Mouse (Mus musculus) retina, adult 2 months (tissue): Measurements from ENCODE around the gene Rrad.
A peak's percentile ranks its signal among the peaks of the same experiment; 100 is the strongest.
"Not testable (repeated sequence)": the region's sequence is repeated elsewhere in the genome, so short reads cannot be mapped to it uniquely, and the experiment has no call there.

Experiments
- DNase-seq: peaks from one replicate; pipeline ENCODE4 v3.0.0-alpha.2; 2012; ENCODE audit warnings: low read depth, low spot score

Gene Rrad

DNA sequence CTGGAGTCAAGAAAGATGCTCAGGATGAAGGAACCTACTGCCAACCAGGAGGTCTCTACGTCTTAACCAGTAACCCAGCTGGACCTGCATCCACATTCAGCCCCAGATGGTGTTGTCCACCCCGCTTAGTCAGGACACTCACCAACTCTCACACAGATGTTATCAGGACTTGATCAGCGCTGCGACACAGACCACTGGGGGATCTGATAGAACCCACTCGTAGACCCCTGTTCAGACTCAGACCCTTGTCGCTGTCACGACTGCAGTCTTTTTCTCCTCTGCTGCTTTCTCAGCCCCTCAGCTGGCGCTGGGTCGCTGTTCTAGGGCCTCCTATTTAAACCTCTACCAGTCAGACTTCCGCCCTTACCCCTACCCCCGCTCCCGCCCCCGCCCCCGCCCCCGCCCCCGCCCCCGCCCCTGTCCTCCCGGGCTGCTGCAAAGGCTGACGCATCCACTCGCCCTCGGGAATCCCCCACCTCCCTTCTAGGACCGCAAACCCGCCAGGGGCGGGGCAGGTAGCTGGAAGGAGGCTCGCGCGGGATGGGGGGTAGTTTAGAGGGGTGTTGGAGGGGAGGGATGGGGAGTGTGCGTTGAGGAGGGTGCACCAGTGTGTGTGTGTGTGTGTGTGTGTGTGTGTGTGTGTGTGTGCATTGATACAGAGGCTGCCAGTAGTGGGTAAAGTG is at the start of gene Rrad:
Rrad (minus strand) TSS at position 347 of the 683 bp plus-strand sequence.
- no peak for DNase-seq

DNA sequence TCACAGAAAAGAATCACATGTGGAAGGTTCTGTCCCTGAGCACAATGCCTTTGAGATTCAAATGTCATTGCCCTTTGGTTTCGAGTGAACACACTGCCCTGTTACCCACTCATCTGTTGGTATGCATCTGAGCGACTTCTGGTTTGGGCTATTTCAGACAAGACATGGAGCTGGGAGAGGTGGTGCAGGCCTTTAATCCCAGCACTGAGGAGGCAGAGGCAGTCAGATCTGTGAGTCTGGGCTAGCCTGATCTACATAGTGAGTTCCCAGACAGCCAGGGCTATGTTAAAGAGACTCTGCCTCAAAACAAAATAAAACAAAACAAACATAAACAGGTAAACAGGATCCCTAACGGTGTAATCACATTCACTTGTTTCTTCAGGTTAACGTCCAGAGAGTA is 24.5 kb upstream of the Rrad start:
- no peak for DNase-seq

DNA sequence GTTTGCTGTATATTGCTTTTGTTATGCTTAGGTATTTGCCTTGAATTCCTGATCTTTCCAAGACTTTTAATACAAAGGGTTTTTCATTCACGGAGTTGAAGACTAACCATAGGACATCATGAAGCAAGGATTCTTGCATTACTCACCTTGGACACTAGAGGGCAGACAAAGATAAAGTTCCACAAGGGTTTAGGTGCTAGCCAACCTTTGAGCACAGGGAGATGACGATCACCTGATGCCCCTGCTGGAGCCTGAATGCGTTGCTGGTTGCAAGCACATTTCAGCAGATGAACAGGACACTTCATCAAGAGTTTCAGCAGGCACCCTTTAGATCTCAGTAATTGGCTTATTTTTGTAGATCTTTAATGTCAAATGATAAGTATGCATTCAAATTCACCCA is 23.9 kb upstream of the Rrad start:
- DNase-seq = peak; percentile 74

DNA sequence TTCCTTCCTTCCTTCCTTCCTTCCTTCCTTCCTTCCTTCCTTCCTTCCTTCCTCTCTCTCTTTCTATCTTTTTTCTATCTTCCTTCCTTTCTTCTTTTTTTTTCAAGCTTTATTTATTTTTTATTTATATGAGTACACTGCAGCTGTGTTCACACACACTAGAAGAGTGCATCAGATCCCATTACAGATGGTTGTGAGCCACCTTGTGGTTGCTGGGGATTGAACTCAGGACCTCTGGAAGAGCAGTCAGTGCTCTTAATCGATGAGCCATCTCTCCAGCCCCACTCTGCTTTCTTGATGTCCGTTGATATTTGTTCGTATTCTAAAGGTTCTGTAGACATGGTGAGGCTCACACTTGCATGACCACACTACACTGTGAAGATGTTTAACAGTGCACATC is 13.1 kb upstream of the Rrad start:
- DNase-seq = not testable (repeated sequence)

DNA sequence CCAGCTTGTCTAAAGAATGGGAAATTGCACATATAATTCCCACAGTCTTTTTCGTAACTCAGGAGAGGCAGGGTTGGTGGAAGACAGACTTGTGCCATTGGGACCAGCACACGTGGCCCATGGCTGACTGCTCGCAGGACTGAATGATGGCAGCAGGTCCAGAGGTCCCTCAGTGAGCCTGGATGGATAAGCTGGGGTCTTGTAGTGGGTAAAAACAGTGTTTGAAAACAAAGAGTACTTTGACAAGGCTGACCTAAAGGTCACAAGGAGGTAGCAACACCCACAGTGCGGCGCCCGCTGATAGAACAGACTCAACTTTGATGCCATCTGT is 11.2 kb upstream of the Rrad start:
- DNase-seq = no peak

DNA sequence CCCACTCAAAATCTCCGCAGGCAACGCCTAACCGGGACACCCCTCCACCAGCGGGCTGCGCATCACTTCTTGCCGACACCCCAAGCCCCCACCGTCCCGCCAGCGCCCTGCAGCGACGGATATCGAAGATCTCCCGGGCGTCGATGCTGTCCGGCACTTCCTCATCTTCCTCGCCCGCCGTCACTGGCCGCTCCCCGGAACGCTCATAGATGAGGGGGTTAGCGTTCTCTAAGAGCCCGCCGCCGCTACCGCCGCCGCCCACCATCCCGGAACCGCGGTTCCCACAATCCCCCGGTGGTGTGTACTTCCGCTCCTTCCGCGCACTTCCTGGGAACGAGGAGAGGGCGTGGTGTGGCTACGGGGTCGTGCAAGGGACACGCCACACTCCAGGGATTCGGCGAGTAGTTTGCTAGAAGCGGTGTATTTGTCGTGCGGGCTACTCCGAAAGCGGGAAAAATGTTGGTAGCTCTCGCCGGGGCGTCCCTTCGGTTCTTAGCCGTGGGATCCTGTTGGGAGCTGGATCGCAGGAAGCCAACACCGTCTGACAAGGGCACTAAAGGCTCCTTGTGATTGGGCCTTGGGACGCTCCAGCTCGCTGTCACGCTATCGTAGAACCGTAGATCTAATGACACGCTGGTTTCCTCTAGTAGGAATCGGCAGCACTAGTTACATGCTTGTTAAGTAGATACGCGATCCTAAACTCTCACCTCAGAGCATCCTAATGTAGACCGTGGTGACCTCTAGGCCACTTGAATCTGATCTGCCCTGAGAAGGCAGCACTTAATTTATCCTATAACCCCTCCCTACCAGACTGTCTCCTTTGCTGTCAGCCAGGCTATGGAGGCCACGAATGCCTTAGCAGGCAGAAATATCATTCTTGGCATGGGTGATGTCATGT is 10.5 kb upstream of the Rrad start, which contains the start of gene Ciao2b:
Ciao2b (minus strand) TSS at position 540 of the 898 bp plus-strand sequence.
- peak; percentile 73 for DNase-seq

DNA sequence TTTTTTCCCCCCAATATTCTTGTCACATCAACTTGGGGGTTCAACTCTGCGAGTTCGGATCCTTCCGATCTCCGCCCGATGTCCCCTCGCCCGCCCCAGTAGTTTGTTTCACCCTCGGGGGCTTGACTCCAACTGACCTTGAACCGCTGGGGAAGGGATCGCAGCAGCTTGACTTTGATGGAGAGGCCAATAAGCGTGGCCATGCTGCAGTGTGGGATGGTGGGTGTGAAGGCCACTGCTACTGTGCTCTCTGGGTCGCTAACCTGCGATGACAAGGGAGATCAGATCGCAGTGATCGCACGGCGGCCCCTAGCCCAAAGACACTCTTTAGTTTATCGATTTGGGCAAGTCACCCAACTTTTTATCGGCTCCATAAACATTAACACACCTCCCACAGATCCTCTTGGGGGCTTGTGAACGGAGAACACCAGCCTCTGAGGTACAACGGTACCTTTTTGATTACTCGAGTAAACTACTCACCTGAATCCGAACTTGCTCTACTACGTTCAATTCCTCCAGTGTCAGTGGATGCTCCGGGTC is 9.8 kb upstream of the Rrad start:
- DNase-seq = no peak

DNA sequence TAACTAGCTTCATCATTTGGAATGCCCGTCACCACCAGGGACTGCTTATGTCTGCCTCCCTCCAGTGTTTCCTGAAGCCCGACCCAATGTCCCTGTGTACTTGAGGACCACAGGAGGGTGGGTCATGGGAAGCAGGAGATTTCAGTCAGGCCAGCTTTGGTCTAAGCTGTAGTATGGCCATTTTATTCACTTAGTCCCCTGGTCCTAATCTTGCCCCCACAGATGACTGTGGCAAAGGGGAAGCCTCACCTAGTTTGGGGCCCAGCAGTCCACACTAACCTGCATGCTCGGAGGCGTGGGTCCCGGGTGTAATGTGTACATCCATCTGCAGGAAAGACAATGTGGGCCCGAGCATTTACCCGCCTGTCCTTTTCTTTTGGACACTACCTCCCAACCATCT is 9.1 kb upstream of the Rrad start:
- DNase-seq = no peak

DNA sequence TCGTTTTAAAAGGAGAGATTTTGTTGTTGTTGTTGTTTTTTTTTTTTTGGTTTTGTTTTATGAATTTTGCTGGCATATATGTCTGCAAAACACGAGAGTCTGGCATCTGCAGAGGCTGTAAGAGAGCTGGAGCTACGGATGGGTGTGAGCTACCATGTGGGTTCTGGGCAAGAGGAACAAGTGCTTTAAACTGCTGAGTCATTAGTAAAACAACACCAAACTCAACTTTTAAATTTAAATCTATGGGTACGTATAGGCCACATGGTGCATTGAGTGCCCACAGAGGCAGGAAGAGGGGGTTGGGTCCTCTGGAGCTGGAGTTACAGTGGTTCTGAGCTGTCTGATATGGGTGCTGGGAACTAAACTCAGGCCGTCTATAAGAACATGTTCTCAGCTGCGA is 6.9 kb upstream of the Rrad start:
- DNase-seq = no peak

DNA sequence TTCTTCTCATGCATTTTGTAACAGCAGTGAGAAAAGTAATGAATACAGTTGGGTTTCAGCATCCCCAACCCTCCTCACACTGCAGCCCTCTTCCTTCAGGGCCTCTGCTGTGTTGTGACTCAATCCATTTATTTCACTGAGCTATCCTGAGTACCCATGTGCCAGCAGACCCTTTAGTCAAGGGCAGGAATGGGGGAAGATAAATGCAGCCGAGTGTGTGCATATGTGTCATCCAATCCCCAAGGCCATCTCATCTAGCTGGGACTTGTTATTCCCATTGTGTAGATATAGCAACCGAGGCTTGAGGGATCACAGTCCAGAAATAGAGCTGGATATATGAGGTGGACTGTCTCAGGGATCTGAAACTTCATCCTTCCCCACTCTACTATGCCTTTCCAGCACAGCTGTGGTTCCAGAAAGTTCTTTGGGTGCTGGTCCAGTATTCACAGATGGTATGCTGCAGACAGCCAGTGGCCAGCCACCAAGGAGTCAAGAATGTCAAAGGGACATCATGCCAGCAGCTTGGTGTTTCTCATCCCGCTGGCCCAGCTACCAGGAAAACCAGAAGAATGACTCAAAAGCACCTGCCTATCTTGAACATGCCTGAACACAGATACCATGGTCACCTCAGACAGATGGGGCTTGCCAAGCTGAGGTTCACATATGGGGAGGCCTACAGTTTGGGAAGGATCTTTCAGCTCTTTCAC is 4.0 kb upstream of the Rrad start:
- no peak for DNase-seq

DNA sequence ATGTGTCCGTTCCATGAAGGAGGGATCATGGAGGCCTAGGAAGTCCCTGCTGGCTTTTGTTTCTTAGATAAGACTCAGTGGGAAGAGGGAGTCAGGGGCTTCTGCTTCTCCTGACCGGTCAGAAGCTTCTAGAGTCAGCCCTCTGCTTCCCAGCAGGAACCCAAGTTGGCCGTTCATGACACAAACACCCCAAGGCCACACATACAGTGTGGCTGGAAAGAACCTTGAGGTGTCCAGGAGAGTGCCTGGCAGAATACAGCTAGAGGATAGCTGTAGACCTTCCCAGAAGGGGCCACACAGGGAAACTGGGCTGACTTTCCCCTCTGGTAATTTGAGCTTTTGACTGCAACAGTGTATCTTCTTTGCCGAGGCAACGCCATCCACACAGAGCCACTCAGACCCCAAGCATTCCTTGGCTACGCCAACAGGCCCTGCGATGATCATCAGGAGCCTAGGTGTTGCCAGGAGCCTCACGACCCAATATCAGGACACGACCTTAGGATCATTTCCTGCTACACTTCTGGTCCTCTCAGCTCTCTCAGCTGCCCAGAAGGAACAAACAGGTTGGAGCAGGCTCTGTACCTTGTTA is 2.1 kb upstream of the Rrad start:
- no peak for DNase-seq

DNA sequence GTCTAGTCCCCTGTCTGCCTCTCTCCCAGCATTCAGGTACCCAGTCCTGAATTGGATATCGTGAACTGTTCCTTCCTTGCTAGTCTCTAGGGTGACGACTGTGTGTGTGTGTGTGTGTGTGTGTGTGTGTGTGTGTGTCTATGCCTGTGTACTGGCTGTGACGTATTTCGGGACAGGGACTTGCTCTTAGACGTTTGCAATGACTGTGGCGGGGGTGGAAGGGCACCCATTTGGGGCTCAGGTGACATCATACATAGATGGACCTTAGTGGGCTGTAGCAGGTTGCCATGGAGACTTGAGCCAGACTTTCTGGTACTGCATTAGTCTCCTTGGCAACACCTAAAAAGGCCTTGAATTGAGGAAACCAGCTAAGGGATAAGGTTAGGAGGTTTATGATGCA is 1.4 kb upstream of the Rrad start:
- no peak for DNase-seq

DNA sequence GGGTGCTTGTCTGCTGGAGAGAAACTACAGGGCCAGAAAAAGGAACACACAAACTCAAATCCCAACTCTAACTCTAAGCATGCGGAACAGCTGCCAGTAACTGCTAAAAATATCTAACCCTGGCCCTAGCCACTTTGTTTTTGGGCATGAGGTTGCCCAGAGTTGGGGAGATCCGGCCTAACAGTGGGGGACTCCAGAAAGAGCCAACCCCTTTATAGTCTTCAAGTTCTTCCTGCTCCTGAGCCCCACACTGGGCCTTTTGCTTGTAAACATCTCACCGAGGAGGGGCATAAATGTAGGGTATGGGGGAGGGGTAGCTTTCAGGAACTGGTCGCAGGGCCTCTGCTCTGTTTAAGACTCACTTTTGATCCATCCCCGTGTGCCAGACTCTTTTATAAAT is 848 bp upstream of the Rrad start:
- DNase-seq = no peak

DNA sequence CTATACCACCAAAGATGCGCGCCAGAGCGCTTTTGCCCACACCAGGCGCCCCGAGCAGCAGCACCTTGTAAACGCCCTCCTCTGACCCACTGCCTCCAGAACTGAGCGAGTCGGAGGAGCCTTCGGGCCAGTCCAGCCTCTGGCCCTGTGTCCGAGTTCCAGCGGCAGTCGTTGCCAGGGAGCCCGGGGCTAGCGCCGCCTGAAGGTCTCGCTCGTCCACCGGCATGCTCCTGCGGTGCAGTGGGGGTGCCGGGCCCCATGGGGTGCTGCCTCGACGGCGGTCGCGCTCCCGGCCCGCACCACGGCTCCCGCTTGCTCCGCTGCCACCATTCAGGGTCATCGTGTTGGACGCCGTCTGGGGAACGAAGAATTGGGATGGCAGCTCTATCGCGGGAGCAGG is 553 bp downstream of the Rrad start:
- no peak for DNase-seq

DNA sequence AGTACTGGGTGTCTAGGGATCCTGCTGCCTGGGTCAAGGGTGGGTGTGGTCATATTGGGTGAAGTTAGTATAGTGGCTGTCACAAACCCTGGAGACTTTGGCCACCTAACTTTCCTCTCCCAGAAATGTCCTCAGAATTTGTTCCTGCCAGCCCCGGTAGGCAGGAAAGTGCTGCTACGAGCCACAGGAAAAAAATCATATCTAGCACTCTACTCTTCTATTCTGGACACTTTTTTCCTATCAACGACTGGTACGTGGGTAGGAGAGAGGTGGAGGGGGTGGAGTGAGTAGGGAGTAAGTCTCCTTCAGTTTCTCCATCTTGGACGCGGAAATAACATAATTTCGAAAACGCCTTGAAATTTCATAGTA is 1.0 kb downstream of the Rrad start:
- DNase-seq = no peak

DNA sequence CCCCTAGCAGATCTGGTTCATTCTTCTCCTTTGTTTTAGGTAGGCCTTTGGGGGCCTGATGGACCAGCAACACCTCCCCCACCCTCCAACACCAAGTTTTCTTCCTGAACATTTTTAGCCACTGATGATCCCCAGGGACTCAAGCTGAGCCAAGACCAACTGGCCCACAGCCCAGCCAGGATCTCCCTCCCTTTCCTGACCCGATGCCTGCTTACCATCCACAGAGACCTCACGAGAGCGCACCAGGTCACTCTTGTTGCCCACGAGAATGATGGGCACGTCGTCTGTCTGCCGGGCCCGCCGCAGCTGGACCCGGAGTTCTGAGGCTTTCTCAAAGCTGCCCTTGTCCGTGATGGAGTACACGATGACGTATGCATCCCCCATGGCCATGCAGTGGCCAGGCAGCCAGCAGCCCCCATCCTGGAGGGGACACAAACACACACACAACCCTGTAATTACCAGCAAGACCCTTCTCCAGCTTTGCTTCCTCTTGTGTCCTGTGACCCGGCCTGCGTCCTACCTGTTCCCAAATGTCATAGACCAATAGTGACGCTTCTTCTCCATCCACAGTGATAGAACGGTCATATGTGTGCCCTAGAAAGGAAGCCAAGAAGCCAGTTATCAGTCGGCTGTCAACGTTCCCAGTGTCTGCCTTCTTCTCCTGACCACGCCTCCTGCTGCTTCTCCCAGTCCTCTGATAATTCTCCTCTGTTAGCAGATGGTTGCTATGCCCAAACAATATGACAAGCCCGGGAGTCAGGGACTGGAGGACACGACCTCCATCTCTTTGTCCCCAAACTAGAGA is 1.6 kb downstream of the Rrad start:
- DNase-seq = no peak

DNA sequence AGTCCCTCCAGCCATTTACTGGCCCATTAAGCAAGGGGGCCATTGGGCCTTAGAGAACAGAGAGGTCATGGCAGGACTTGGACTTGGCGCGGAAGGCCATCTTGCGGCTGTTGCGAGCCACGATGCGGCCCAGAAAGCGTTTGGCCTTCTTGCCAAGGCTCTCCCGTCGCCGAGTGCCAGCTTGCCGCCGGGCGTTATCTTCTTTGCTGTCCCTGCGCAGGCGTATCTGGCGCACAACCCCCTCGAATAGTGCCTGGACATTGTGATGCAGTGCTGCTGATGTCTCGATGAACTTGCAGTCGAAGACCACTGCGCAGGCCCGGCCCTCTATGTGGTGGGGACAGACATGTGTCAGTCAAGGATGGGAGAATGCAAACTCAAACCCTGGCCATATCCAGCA is 2.7 kb downstream of the Rrad start:
- DNase-seq = no peak

DNA sequence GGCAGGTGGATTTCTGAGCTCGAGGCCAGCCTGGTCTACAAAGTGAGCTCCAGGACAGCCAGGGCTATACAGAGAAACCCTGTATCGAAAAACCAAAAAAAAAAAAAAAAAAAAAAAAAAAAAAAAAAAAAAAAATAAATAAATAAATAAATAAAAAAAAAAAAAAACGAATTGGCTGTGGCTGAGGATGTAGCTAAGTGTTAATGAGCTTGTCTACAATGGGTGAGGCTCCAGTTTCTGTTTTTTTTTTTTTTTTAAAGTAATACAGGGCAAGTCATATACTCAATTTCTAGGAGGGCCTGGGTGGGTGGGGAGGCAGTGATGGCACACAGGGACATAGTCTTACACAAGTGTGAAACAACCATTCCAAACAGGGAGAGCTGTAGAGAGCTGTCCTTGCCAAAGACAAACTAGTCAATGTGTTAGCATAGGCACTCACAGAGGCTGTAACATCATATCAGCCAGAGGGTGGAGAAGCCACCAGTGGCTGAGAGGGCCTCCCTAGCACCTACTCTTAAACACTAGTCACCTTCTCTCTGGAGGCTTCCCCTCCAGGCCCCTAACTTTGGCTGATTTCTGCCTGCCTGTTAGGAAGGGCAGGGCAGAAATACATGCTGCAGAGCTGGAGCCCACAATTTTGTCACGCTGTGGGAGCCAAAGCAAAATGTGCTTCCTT is 3.9 kb downstream of the Rrad start:
- DNase-seq = no peak

DNA sequence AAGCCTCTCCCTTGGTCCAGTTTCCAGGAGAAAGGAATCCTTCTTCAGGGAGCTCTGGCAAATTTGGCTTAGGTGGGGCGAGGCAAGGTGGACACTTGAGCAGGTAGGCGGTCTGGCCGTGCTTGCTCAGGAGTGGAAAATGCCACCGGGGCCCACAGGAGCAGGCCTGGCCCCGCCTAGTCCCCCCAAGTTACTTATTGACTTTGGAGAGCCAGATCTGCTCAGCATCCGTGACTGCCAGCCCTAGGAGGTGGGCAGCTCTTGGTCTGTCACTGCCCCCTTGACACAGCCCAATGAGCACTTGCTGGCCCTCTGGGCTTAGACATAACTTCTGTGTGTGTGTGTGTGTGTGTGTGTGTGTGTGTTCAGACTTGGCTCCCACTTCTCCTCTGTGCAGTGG is 7.0 kb downstream of the Rrad start, which contains the start of gene Cdh16:
Cdh16 (minus strand) TSS at position 236 of the 400 bp plus-strand sequence.
- DNase-seq = no peak

DNA sequence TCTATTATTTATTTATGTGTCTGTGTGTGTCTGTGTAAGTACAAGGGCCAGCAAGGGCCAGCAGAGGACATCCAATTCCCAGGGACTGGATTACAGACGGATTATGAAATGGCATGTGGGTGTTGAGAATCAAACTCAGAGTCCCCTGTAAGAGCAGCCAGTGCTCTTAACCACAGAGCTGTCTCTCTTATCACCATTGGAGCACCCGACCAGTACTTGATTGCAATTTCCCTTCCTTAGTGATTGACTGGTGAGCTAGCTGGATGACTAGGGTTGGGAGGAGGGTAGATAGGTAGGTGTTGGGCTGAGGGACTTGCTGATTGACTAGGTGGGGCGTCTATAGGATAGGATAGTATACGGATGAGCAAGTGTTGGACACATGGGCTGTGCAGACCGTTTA is 10.4 kb downstream of the Rrad start:
- DNase-seq = no peak
